Mouse (Mus musculus) c-Kit-negative CD71-positive TER-119-positive erythroid progenitor cells, embryonic 14.5 days (primary cell): ENCODE results near the gene Eif2b3.

Source experiments
- DNase-seq: peaks from one replicate; pipeline ENCODE4 v3.0.0-alpha.2; 2013; ENCODE audit warnings: low read depth, low spot score

Eif2b3 gene

GRCm38 (mm10) chr4:117094626-117095361 is 75.6 kb downstream of the Eif2b3 start:
- DNase-seq: no peak

DNA sequence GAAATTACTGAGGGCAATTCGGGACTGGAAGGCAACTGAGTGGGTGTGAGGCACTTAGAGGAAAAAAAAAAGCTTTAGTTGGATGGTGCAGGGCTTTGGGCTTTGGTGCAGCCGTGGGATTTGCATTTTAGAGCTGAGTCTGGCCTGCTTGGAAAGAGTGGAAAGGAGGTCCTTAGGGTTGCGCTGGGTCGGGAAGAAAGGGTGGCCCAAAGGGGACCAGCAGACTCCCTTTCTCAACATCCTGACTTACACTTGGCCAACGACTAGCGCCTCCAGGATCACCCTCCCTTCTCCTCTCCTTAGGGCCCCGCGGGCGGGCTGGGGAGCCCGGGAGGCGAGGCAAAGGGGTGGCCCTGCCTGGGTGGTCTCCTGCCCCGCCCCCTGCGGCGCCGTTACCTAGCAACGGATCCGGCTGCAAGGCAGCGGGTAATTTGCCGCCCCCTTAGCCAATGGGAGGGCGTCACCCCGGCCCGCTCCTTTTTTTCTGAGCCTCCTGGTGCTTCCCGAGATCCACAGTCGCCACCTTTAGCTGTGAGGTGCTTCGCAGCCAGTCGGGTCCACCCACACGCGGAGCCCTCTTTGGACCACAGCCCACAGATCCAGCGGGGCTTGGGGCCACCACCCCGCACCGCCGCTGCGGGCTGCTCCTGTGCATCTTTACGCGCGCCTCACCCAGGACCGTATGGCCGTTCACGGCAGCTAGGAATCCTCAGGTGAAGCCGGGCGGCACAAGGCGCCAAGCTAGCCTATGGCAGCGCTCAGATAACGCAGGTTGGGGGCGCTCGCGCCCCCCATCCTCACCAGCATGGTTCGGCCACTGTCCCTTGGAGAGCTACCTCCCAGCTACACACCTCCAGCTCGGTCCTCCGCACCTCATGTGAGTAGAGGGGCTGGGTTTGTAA is 76.6 kb downstream of the Eif2b3 start, which contains the start of gene Ptch2:
Ptch2 (plus strand) TSS at position 525 of the 902 bp plus-strand sequence.
- DNase-seq: no peak

- DNase-seq: no peak
Measured at GRCm38 (mm10) chr4:117096666-117097065, 77.5 kb downstream of the Eif2b3 start.

- no peak for DNase-seq
Measured at GRCm38 (mm10) chr4:117097969-117098763, 79.0 kb downstream of the Eif2b3 start.

DNA sequence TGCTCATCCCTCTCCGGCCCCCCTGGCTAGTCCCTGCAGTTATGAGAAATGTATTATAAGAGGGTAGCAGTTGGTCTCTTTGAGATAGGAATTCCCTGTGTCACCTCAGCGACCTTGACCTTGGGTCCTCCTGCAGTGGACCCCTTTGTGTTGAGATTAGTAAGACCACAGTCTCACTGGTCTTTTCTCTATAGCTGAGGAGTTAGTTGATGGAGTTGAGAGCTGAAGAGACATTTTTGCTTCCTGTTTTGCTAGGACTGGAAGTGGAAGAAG is 79.5 kb downstream of the Eif2b3 start:
- DNase-seq: no peak

- no peak for DNase-seq
Measured at GRCm38 (mm10) chr4:117100036-117100435, 80.8 kb downstream of the Eif2b3 start.

- DNase-seq: no peak
Measured at GRCm38 (mm10) chr4:117101218-117101617, 82.0 kb downstream of the Eif2b3 start.

GRCm38 (mm10) chr4:117104672-117105071 is 85.5 kb downstream of the Eif2b3 start:
- no peak for DNase-seq

GRCm38 (mm10) chr4:117105127-117105526 is 85.9 kb downstream of the Eif2b3 start:
- DNase-seq: no peak

DNA sequence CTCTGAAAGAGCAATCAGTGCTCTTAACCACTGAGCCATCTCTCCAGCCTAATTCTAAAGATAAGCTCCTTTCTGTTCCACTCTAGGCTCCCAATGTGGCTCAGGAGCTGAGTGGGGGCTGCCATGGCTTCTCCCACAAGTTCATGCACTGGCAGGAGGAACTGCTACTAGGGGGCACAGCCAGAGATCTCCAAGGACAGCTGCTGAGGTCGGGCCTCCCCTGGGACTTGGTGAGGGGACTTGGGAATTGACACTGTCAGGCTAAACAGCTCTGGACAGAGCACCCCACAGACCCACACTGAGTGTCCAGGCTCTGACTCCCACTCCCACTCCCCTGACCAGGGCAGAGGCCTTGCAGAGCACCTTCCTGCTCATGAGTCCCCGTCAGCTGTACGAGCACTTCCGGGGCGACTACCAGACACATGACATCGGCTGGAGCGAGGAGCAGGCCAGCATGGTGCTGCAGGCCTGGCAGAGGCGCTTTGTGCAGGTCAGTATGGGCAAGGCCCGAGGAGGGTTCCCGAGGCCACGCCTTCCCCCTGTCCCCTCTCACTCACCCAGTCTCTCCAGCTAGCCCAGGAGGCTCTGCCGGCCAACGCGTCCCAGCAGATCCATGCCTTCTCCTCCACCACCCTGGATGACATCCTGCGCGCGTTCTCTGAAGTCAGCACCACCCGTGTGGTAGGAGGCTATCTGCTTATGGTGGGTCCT is 88.8 kb downstream of the Eif2b3 start:
- no peak for DNase-seq

DNA sequence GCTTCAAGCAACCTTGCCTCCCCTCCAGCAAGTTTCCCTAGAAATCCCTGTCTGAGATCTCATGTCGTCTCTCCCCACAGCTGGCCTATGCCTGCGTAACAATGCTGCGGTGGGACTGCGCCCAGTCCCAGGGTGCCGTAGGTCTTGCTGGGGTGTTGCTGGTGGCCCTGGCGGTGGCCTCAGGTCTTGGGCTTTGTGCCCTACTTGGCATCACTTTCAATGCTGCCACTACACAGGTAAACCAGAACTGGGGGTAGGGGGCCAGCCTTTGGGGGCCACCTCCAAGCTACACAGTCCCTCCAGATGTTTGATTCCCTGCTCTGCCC is 89.3 kb downstream of the Eif2b3 start:
- no peak for DNase-seq

GRCm38 (mm10) chr4:117109330-117109729 is 90.1 kb downstream of the Eif2b3 start:
- DNase-seq: no peak

DNA sequence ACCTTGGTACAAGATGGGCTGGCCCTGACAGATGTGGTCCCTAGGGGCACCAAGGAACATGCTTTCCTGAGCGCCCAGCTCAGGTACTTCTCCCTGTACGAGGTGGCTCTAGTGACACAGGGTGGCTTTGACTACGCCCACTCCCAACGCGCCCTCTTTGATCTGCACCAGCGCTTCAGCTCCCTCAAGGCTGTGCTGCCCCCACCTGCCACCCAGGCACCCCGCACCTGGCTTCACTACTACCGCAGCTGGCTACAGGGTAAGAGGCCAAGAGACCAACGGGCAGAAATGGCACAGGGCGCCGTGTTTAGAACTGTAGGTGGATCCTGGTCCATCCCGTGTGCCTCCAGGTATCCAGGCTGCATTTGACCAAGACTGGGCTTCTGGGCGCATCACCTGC is 91.0 kb downstream of the Eif2b3 start:
- DNase-seq: no peak

GRCm38 (mm10) chr4:117110985-117111384 is 91.8 kb downstream of the Eif2b3 start:
- no peak for DNase-seq

DNA sequence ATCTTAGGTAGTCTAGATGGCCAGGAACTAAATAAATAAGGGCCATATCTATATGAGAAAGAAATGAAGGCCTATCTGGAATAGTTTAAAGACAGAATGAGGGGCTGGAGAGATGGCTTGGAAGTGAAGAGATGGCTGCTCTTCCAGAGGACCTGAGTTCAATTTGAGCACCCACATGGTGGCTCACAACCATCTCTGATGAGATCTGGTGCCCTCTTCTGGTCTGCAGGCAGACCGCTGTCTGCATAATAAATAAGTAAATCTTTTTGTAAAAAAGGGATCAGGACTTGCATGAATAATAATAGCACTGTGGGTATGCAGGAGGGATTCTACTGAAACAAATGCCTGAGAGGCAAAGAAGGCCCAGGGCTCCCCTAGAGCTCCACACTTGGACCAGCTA is 94.0 kb downstream of the Eif2b3 start:
- DNase-seq: no peak

GRCm38 (mm10) chr4:117115592-117115991 is 96.4 kb downstream of the Eif2b3 start:
- DNase-seq: no peak

DNA sequence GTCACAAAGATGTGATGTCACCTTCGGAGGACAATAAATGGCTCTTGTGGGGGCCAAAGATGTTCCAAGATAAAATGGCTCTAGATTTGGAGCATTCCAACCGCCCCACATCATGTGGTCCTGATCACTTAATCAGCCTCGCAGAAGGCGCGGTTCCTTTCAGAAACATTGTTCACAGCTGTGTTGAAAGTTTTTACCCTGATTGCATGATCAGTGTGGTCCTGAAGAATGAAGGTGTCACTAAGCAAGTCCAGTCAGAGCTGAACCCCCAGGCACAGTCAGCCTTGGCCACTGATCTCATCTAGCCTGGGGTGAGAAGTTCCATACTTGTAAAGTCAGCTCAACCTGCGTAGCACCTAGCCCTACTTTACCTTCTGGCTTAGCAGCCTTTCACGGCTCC is 98.7 kb downstream of the Eif2b3 start:
- DNase-seq: no peak

GRCm38 (mm10) chr4:117119636-117120035 is 100.4 kb downstream of the Eif2b3 start:
- DNase-seq: no peak

DNA sequence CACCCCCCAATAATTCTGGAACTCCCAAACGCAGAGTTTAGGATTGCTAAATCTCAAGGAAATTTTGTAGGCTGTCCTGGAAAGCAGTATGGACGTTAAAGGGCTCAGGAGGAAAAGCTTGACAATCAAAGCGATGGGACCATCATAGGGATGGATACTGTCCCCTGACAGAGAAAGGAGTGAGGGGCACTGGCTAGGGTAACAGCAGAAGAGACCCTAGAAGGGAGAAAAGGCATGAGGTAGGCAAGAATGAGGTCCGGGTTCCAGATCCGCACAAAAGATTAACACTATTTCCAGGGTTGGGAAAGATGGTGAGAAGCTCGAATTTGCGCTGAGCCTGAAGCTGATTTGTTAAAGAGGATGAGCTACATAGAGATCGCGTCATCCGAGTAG is 100.8 kb downstream of the Eif2b3 start:
- DNase-seq: no peak

- DNase-seq: peak; percentile 54
Measured at GRCm38 (mm10) chr4:117120445-117121414, 101.5 kb downstream of the Eif2b3 start.

GRCm38 (mm10) chr4:117122209-117122608 is 103.0 kb downstream of the Eif2b3 start:
- DNase-seq: no peak
